Mouse (Mus musculus) liver, adult 2 months (tissue): ENCODE results near the gene Gm10964.

Experiments used
- CTCF ChIP-seq: fragments of 200-500 bp; IDR thresholded peaks from 2 replicates; pipeline ENCODE4 v1.5.1; 2011; ENCODE audit warnings: low read depth, low read length, control low read depth
- POLR2A ChIP-seq: fragments of 200-500 bp; IDR thresholded peaks from 2 replicates; pipeline ENCODE4 v1.6.1; 2011; ENCODE audit warnings: low read length, control low read depth; ENCODE audit not compliant: insufficient read depth; ENCODE audit errors: extremely low read depth

- TF ChIP-seq POLR2A, result no peak
- TF ChIP-seq CTCF, result no peak
Observed at GRCm38 (mm10) chr3:103690506-103690905, 48.7 kb upstream of the Gm10964 start.
